Mouse (Mus musculus) midbrain, embryonic 11.5 days (tissue): Measurements from ENCODE around the gene Lrrn2. TPM values are rescaled to one million over a fixed set of nuclear protein-coding genes. Genes with fewer than 3 reads are reported as not detected.

Source experiments
- ATAC-seq: fragments of 200-750 bp; cut with Nextera tagmentation; 2 replicates; pipeline ENCODE4 v1.8.0; 2017; ENCODE audit warnings: moderate TSS enrichment, moderate library complexity; ENCODE audit not compliant: low FRiP score
- DNase-seq: peaks from one replicate; pipeline ENCODE4 v3.0.0; 2015; ENCODE audit warnings: low spot score; ENCODE audit errors: missing footprints
- H3K27ac ChIP-seq: fragments of 300-500 bp; sonication (generic); 2 replicates; pipeline ENCODE4 v1.5.1; 2014; ENCODE audit warnings: low read depth, low read length
- H3K27me3 ChIP-seq: fragments of 300-500 bp; sonication (generic); 2 replicates; pipeline ENCODE4 v1.6.1; 2014; ENCODE audit warnings: mild to moderate bottlenecking, low read length, moderate library complexity, mixed read lengths; ENCODE audit not compliant: control insufficient read depth, insufficient read depth
- H3K36me3 ChIP-seq: fragments of 300-500 bp; sonication (generic); 2 replicates; pipeline ENCODE4 v1.6.1; 2014; ENCODE audit warnings: mild to moderate bottlenecking, low read length, moderate library complexity, mixed read lengths; ENCODE audit not compliant: control insufficient read depth, insufficient read depth
- H3K4me1 ChIP-seq: fragments of 300-500 bp; sonication (generic); 2 replicates; pipeline ENCODE4 v1.6.1; 2014; ENCODE audit warnings: low read length; ENCODE audit not compliant: control insufficient read depth, insufficient read depth
- H3K4me2 ChIP-seq: fragments of 300-500 bp; sonication (generic); 2 replicates; pipeline ENCODE4 v1.6.1; 2014; ENCODE audit warnings: mild to moderate bottlenecking, moderate library complexity
- H3K4me3 ChIP-seq: fragments of 300-500 bp; sonication (generic); 2 replicates; pipeline ENCODE4 v1.5.1; 2014; ENCODE audit warnings: low read depth, low read length
- H3K9ac ChIP-seq: fragments of 300-500 bp; sonication (generic); 2 replicates; pipeline ENCODE4 v1.6.1; 2014; ENCODE audit warnings: low read length
- H3K9me3 ChIP-seq: fragments of 300-500 bp; sonication (generic); 2 replicates; pipeline ENCODE4 v1.6.1; 2016; ENCODE audit warnings: low read length; ENCODE audit not compliant: control insufficient read depth
- WGBS: fragments of 180-500 bp; shearing (Covaris S2); extraction: QIAGEN DNeasy Blood & Tissue Kit; methylation state at CpG from one replicate; pipeline ENCODE4 v1.1.7; 2014; 5-methylcytosine and 5-hydroxymethylcytosine counted together
- polyA plus RNA-seq: library from polyadenylated mRNA; unstranded; fragments of >200 nt; fragmentation: Nextera tagmentation; extraction: Ambion mirVana; gene quantifications from 2 replicates; pipeline ENCODE4 v1.2.1, GENCODE M21; 2014

The Lrrn2 gene
- 8.0 and 9.4 TPM in 2 replicates for polyA plus RNA-seq

GRCm38 (mm10) chr1:132880161-132881005, at the start of gene Lrrn2:
Gene Lrrn2 (plus strand): TSS chr1:132880273.
- H3K27me3 ChIP-seq, result peaks cover 6% of the 10 kb centered on the region
- H3K36me3 ChIP-seq, result no peaks in the 10 kb centered on the region
- H3K4me1 ChIP-seq, result peaks cover 18% of the 10 kb centered on the region
- DNase-seq, result peak; percentile 96
- H3K9ac ChIP-seq, result peak within 1 kb of the TSS; percentile 88
- WGBS, result under 1% methylated on average over 64 of the region's 80 CpGs
- peak within 1 kb of the TSS; percentile 71 for H3K4me3 ChIP-seq
- ATAC-seq, result peak; percentile 84
- H3K27ac ChIP-seq, result peak within 1 kb of the TSS; percentile 71
- H3K4me2 ChIP-seq, result peak within 1 kb of the TSS; percentile 91
- no peaks in the 10 kb centered on the region for H3K9me3 ChIP-seq

- no peaks in the 10 kb centered on the region for H3K27me3 ChIP-seq
- no peak overlapping the region for H3K4me2 ChIP-seq
- no peak for ATAC-seq
- no peak overlapping the region for H3K9ac ChIP-seq
- H3K36me3 ChIP-seq, result no peaks in the 10 kb centered on the region
- no peaks in the 10 kb centered on the region for H3K4me1 ChIP-seq
- no peak overlapping the region for H3K4me3 ChIP-seq
- WGBS, result 93% methylated on average over 4 of the region's 4 CpGs
- no peak overlapping the region for H3K27ac ChIP-seq
- peak; percentile 69 for DNase-seq
- no peaks in the 10 kb centered on the region for H3K9me3 ChIP-seq
Measured at GRCm38 (mm10) chr1:132831963-132832362, 48.1 kb upstream of the Lrrn2 start.

- H3K9me3 ChIP-seq, result no peaks in the 10 kb centered on the region
- DNase-seq (peak; percentile 56), ATAC-seq (no peak)
- 65% methylated on average over 8 of the region's 8 CpGs for WGBS
- H3K27ac ChIP-seq, result no peak overlapping the region
- no peak overlapping the region for H3K4me2 ChIP-seq
- H3K4me1 ChIP-seq, result no peaks in the 10 kb centered on the region
- H3K9ac ChIP-seq, result no peak overlapping the region
- H3K4me3 ChIP-seq, result no peak overlapping the region
- no peaks in the 10 kb centered on the region for H3K27me3 ChIP-seq
- no peaks in the 10 kb centered on the region for H3K36me3 ChIP-seq
Measured at GRCm38 (mm10) chr1:132834037-132834436, 46.0 kb upstream of the Lrrn2 start.

- H3K9ac ChIP-seq, result no peak overlapping the region
- H3K27me3 ChIP-seq, result no peaks in the 10 kb centered on the region
- DNase-seq (peak; percentile 61), ATAC-seq (no peak)
- H3K4me2 ChIP-seq, result no peak overlapping the region
- H3K4me3 ChIP-seq, result no peak overlapping the region
- no peaks in the 10 kb centered on the region for H3K9me3 ChIP-seq
- no peaks in the 10 kb centered on the region for H3K36me3 ChIP-seq
- WGBS, result 77% methylated on average over 8 of the region's 8 CpGs
- no peaks in the 10 kb centered on the region for H3K4me1 ChIP-seq
- no peak overlapping the region for H3K27ac ChIP-seq
Measured at GRCm38 (mm10) chr1:132836895-132837294, 43.2 kb upstream of the Lrrn2 start.

GRCm38 (mm10) chr1:132837691-132838090, 42.4 kb upstream of the Lrrn2 start:
- Histone ChIP-seq H3K9me3 (no peaks in the 10 kb centered on the region), H3K27me3 (no peaks in the 10 kb centered on the region), H3K4me2 (no peak overlapping the region), H3K4me3 (no peak overlapping the region), H3K27ac (no peak overlapping the region), H3K4me1 (no peaks in the 10 kb centered on the region), H3K36me3 (no peaks in the 10 kb centered on the region), H3K9ac (no peak overlapping the region)
- peak; percentile 51 for DNase-seq
- 80% methylated on average over 5 of the region's 5 CpGs for WGBS
- ATAC-seq, result no peak

- H3K27me3 ChIP-seq, result no peaks in the 10 kb centered on the region
Measured at GRCm38 (mm10) chr1:132838371-132838770, 41.7 kb upstream of the Lrrn2 start.

GRCm38 (mm10) chr1:132843612-132844011, 36.5 kb upstream of the Lrrn2 start:
- 77% methylated on average over 10 of the region's 10 CpGs for WGBS
- Histone ChIP-seq H3K4me2 (no peak overlapping the region), H3K9ac (no peak overlapping the region), H3K4me3 (no peak overlapping the region), H3K4me1 (no peaks in the 10 kb centered on the region), H3K36me3 (no peaks in the 10 kb centered on the region), H3K27ac (no peak overlapping the region), H3K27me3 (no peaks in the 10 kb centered on the region), H3K9me3 (no peaks in the 10 kb centered on the region)
- ATAC-seq (no peak), DNase-seq (peak; percentile 39)

More at GRCm38 (mm10) chr1:132838371-132838770, 41.7 kb upstream of the Lrrn2 start:
- no peaks in the 10 kb centered on the region for H3K9me3 ChIP-seq
- ATAC-seq (no peak), DNase-seq (no peak)
- no peak overlapping the region for H3K27ac ChIP-seq
- no peak overlapping the region for H3K4me2 ChIP-seq
- no peak overlapping the region for H3K4me3 ChIP-seq
- H3K9ac ChIP-seq, result no peak overlapping the region
- H3K36me3 ChIP-seq, result no peaks in the 10 kb centered on the region
- WGBS, result 80% methylated on average over 1 of the region's 1 CpGs
- no peaks in the 10 kb centered on the region for H3K4me1 ChIP-seq

- no peaks in the 10 kb centered on the region; the same call in 1 of the 2 replicates for H3K9me3 ChIP-seq
- DNase-seq (peak; percentile 80), ATAC-seq (no peak)
- H3K9ac ChIP-seq, result no peak overlapping the region
- no peak overlapping the region for H3K4me3 ChIP-seq
- H3K4me1 ChIP-seq, result no peaks in the 10 kb centered on the region
- no peak overlapping the region for H3K4me2 ChIP-seq
- no peak overlapping the region for H3K27ac ChIP-seq
- 93% methylated on average over 20 of the region's 20 CpGs for WGBS
- no peaks in the 10 kb centered on the region for H3K27me3 ChIP-seq
- no peaks in the 10 kb centered on the region for H3K36me3 ChIP-seq
Measured at GRCm38 (mm10) chr1:132844088-132844804, 35.8 kb upstream of the Lrrn2 start.

GRCm38 (mm10) chr1:132845766-132846165, 34.3 kb upstream of the Lrrn2 start:
- H3K27me3 ChIP-seq, result no peaks in the 10 kb centered on the region
- WGBS, result 93% methylated on average over 8 of the region's 8 CpGs
- no peak overlapping the region for H3K9ac ChIP-seq
- ATAC-seq (no peak), DNase-seq (peak; percentile 66)
- no peaks in the 10 kb centered on the region; the same call in 1 of the 2 replicates for H3K9me3 ChIP-seq
- H3K36me3 ChIP-seq, result no peaks in the 10 kb centered on the region
- H3K4me2 ChIP-seq, result no peak overlapping the region
- no peak overlapping the region for H3K27ac ChIP-seq
- H3K4me1 ChIP-seq, result no peaks in the 10 kb centered on the region
- no peak overlapping the region for H3K4me3 ChIP-seq
